Mouse (Mus musculus) cortical plate, adult 2 months (tissue): Measurements from ENCODE around the gene Artn.

ENCODE experiments used
- CTCF ChIP-seq: fragments of 200-500 bp; IDR thresholded peaks from 2 replicates; pipeline ENCODE4 v1.5.1; 2011; ENCODE audit warnings: mild to moderate bottlenecking, control low read depth, low read length; ENCODE audit not compliant: insufficient read depth; ENCODE audit errors: extremely low read depth
- POLR2A ChIP-seq: fragments of 200-500 bp; IDR thresholded peaks from 2 replicates; pipeline ENCODE4 v1.6.1; 2011; ENCODE audit warnings: mild to moderate bottlenecking, low read length, control low read depth; ENCODE audit not compliant: insufficient read depth; ENCODE audit errors: extremely low read depth

DNA sequence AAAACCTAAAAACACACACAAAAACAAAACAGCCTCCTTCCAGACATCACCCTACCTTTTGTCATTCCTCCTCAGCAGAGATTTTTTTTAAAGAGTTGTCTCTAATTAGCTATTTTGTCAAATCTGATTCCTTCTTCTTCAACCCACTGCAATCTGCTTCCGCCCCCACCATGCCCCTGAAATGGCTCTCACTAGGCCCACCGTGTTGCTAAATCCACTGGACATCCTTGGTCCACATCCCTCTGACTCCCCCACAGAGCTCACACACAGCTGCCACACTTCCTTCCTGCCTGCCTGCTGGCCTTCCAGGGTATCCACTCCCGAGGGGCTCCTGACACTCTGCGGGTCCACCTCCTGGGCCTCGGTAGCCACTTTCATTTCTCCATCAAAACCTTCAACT lies 50.9 kb downstream of the Artn start:
- TF ChIP-seq CTCF, result no peak
- TF ChIP-seq POLR2A, result no peak
